Mouse (Mus musculus): ENCODE measurements at regions not wholly inside any gene's neighbourhood (a gene's known extent, or its start where the extent isn't known, plus 50 kb on each side); places are given as distances from the start of the nearest gene placed in this dataset.
"Not testable (repeated sequence)": the region's sequence is repeated elsewhere in the genome, so short reads cannot be mapped to it uniquely, and the experiment has no call there.

DNA sequence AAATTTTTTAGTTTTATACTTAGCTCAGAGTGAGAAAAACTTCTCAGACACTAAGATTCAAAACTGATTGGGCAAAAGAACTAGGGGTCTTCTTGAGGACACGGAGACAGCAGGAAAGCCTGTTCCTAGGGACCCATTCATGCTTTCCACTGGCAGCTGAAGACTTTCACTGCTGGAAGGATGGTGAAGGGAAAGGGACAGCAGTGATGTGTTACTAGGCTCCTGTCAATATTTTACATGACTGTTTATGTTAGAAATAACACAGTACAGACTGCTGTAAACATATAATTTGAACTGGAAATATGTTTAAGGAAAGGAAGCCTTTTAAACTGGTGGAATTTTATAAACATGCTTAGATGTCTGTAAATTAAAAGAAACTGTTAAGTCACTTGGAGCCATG lies 537.0 kb downstream of the Sema5a start:
- not testable (repeated sequence) for TF ChIP-seq EP300, CTCF (IDR thresholded peaks at IDR 0.05; ENCODE audit: low read depth)

All from liver, postnatal 0 days (tissue).